ENCODE assay signal across 14 mouse cellular contexts in genomic region chr5:53479891-53480290, GRCm38 (mm10).
"Had no signal": no experiment of that assay in that cellular context is flagged by ENCODE, and none has a peak within 500 bp of the region (broad histone marks: within the 10 kb centered on the region; RNA-seq: fewer than 3 reads in every experiment).

No protein-coding gene starts in this region.

- H3K27me3 ChIP-seq: limb, embryonic 15.5 days; liver, embryonic 12.5 days; lung, embryonic 15.5 days; megakaryocyte, embryonic 14.5 days; midbrain, embryonic 15.5 days; neural tube, embryonic 13.5 days; stomach, embryonic 15.5 days had no signal

- H3K9me3 ChIP-seq: limb, embryonic 15.5 days; liver, embryonic 12.5 days; lung, embryonic 15.5 days; megakaryocyte, embryonic 14.5 days; midbrain, embryonic 15.5 days; neural tube, embryonic 13.5 days; stomach, embryonic 15.5 days had no signal

- H3K4me3 ChIP-seq: limb, embryonic 15.5 days; liver, embryonic 12.5 days; lung, embryonic 15.5 days; megakaryocyte, embryonic 14.5 days; midbrain, embryonic 15.5 days; neural tube, embryonic 13.5 days; stomach, embryonic 15.5 days had no signal

- H3K4me1 ChIP-seq: liver, embryonic 12.5 days; midbrain, embryonic 15.5 days; neural tube, embryonic 13.5 days; stomach, embryonic 15.5 days had no signal

- H3K9ac ChIP-seq: limb, embryonic 15.5 days; liver, embryonic 12.5 days; lung, embryonic 15.5 days; midbrain, embryonic 15.5 days; neural tube, embryonic 13.5 days; stomach, embryonic 15.5 days had no signal

- H3K36me3 ChIP-seq: limb, embryonic 15.5 days; liver, embryonic 12.5 days; lung, embryonic 15.5 days; midbrain, embryonic 15.5 days; neural tube, embryonic 13.5 days; stomach, embryonic 15.5 days had no signal

- H3K4me2 ChIP-seq: limb, embryonic 15.5 days; liver, embryonic 12.5 days; lung, embryonic 15.5 days; midbrain, embryonic 11.5 days; midbrain, embryonic 15.5 days; neural tube, embryonic 13.5 days; stomach, embryonic 15.5 days had no signal

- H3K27ac ChIP-seq: limb, embryonic 15.5 days; liver, embryonic 12.5 days; lung, embryonic 15.5 days; macrophage; midbrain, embryonic 15.5 days; neural tube, embryonic 13.5 days; stomach, embryonic 15.5 days had no signal

- DNase-seq: kidney, postnatal 10 days; left cerebral cortex, postnatal 4 days; lung, postnatal 14 days; right cerebral cortex, postnatal 14 days; thymus, postnatal 36 days had no signal
